Mouse (Mus musculus) embryonic facial prominence, embryonic 15.5 days (tissue): Measurements from ENCODE around the gene Cbx7. TPM values are rescaled to one million over a fixed set of nuclear protein-coding genes. Genes with fewer than 3 reads are reported as not detected.
A peak's percentile ranks its signal among the peaks of the same experiment; 100 is the strongest.
"Not testable (repeated sequence)": the region's sequence is repeated elsewhere in the genome, so short reads cannot be mapped to it uniquely, and the experiment has no call there.

ENCODE experiments used
- ATAC-seq: fragments of 200-750 bp; cut with Nextera tagmentation; 2 replicates; pipeline ENCODE4 v1.8.0; 2017; ENCODE audit warnings: low read depth, moderate TSS enrichment; ENCODE audit not compliant: insufficient number of reproducible peaks, low FRiP score, low TSS enrichment
- H3K27ac ChIP-seq: fragments of 300-500 bp; sonication (generic); replicated peaks from 2 replicates; pipeline ENCODE4 v1.5.1; 2015; ENCODE audit warnings: mild to moderate bottlenecking, inconsistent platforms
- H3K27me3 ChIP-seq: fragments of 300-500 bp; sonication (generic); 2 replicates; pipeline ENCODE4 v1.6.1; 2015; ENCODE audit warnings: inconsistent platforms
- H3K36me3 ChIP-seq: fragments of 300-500 bp; sonication (generic); 2 replicates; pipeline ENCODE4 v1.6.1; 2015; ENCODE audit warnings: mild to moderate bottlenecking, inconsistent platforms
- H3K4me1 ChIP-seq: fragments of 300-500 bp; sonication (generic); 2 replicates; pipeline ENCODE4 v1.6.1; 2015; ENCODE audit warnings: inconsistent platforms
- H3K4me2 ChIP-seq: fragments of 300-500 bp; sonication (generic); replicated peaks from 2 replicates; pipeline ENCODE4 v1.6.1; 2015; ENCODE audit warnings: mild to moderate bottlenecking, inconsistent platforms
- H3K4me3 ChIP-seq: fragments of 300-500 bp; sonication (generic); replicated peaks from 2 replicates; pipeline ENCODE4 v1.5.1; 2015; ENCODE audit warnings: mild to moderate bottlenecking, inconsistent platforms
- H3K9ac ChIP-seq: fragments of 300-500 bp; sonication (generic); 2 replicates; pipeline ENCODE4 v1.6.1; 2015; ENCODE audit warnings: inconsistent platforms
- H3K9me3 ChIP-seq: fragments of 300-500 bp; sonication (generic); replicated peaks from 2 replicates; pipeline ENCODE4 v1.6.1; 2016; ENCODE audit warnings: inconsistent platforms
- WGBS: fragments of 180-500 bp; shearing (Covaris S2); methylation state at CpG from one replicate; pipeline ENCODE4 v1.1.7; 2015; 5-methylcytosine and 5-hydroxymethylcytosine counted together
- polyA plus RNA-seq: library from polyadenylated mRNA; unstranded; fragments of >200 nt; fragmentation: Nextera tagmentation; extraction: Ambion mirVana; gene quantifications from 2 replicates; pipeline ENCODE4 v1.2.1, GENCODE M21; 2015

Cbx7 gene
- polyA plus RNA-seq, 1 experiment from 2014 or later = 4.6 TPM

GRCm38 (mm10) chr15:79946022-79946421 is 24.9 kb downstream of the Cbx7 start:
- Histone ChIP-seq H3K4me1 (peaks cover 23% of the 10 kb centered on the region), H3K9ac (no peak overlapping the region), H3K9me3 (no peaks in the 10 kb centered on the region), H3K36me3 (no peaks in the 10 kb centered on the region), H3K27ac (no peak overlapping the region), H3K27me3 (no peaks in the 10 kb centered on the region), H3K4me3 (no peak overlapping the region), H3K4me2 (no peak overlapping the region)
- ATAC-seq = 0 out of 2 replicates have a peak, but pooled peaks have one; percentile 64
- 6% methylated on average over 4 of the region's 4 CpGs for WGBS

- no peaks in the 10 kb centered on the region for H3K36me3 ChIP-seq
- H3K4me2 ChIP-seq = no peak overlapping the region
- no peaks in the 10 kb centered on the region for H3K27me3 ChIP-seq
These were observed 26.0 kb downstream of the Cbx7 start for GRCm38 (mm10) chr15:79944948-79945347.

GRCm38 (mm10) chr15:79943584-79943983 is 27.3 kb downstream of the Cbx7 start:
- Histone ChIP-seq H3K4me2 (no peak overlapping the region), H3K27ac (no peak overlapping the region), H3K4me3 (no peak overlapping the region), H3K4me1 (peaks cover 4% of the 10 kb centered on the region; the same call in 1 of the 2 replicates), H3K9ac (no peak overlapping the region), H3K9me3 (no peaks in the 10 kb centered on the region), H3K36me3 (no peaks in the 10 kb centered on the region), H3K27me3 (no peaks in the 10 kb centered on the region)
- no peak for ATAC-seq
- WGBS = 88% methylated on average over 3 of the region's 3 CpGs

More at GRCm38 (mm10) chr15:79944948-79945347, 26.0 kb downstream of the Cbx7 start:
- Histone ChIP-seq H3K27ac (no peak overlapping the region), H3K4me1 (peaks cover 12% of the 10 kb centered on the region), H3K4me3 (no peak overlapping the region), H3K9ac (no peak overlapping the region), H3K9me3 (no peaks in the 10 kb centered on the region)
- ATAC-seq = no peak
- WGBS = 79% methylated on average over 5 of the region's 5 CpGs

- H3K9me3 ChIP-seq = no peaks in the 10 kb centered on the region
- ATAC-seq = no peak
- peaks cover 4% of the 10 kb centered on the region; the same call in 1 of the 2 replicates for H3K4me1 ChIP-seq
- no peaks in the 10 kb centered on the region for H3K36me3 ChIP-seq
- no peak overlapping the region for H3K4me2 ChIP-seq
- no peak overlapping the region for H3K9ac ChIP-seq
- H3K27me3 ChIP-seq = no peaks in the 10 kb centered on the region
- no peak overlapping the region for H3K4me3 ChIP-seq
- 90% methylated on average over 6 of the region's 6 CpGs for WGBS
- H3K27ac ChIP-seq = no peak overlapping the region
These were observed 28.4 kb downstream of the Cbx7 start for GRCm38 (mm10) chr15:79942541-79942940.

GRCm38 (mm10) chr15:79940932-79941331 is 30.0 kb downstream of the Cbx7 start:
- Histone ChIP-seq H3K4me3 (no peak overlapping the region), H3K27ac (no peak overlapping the region), H3K9me3 (no peaks in the 10 kb centered on the region), H3K36me3 (no peaks in the 10 kb centered on the region), H3K4me2 (no peak overlapping the region), H3K4me1 (no peaks in the 10 kb centered on the region), H3K9ac (no peak overlapping the region), H3K27me3 (no peaks in the 10 kb centered on the region)
- 23% methylated on average over 8 of the region's 8 CpGs for WGBS
- no peak for ATAC-seq

DNA sequence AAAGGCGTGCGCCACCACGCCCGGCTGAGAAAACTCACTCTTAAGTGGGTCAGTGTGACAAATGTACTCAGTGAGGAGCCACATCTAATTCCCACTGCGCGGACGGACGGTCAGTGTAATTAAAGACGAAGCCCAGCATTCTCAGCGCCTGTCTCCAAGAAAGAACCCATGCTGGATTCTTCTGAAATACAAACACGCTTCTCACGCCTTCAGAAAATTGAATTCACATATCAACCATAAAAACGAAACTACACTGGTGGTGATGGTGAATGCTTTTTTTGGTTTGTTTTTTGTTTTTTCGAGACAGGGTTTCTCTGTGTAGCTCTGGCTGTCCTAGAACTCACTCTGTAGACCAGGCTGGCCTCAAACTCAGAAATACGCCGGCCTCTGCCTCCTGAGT is 31.0 kb downstream of the Cbx7 start:
- Histone ChIP-seq H3K4me1 (peaks cover 3% of the 10 kb centered on the region; the same call in 1 of the 2 replicates), H3K4me3 (no peak overlapping the region), H3K9ac (no peak overlapping the region), H3K27ac (no peak overlapping the region), H3K9me3 (no peaks in the 10 kb centered on the region), H3K36me3 (no peaks in the 10 kb centered on the region), H3K27me3 (no peaks in the 10 kb centered on the region), H3K4me2 (no peak overlapping the region)
- 87% methylated on average over 16 of the region's 16 CpGs for WGBS
- no peak for ATAC-seq

DNA sequence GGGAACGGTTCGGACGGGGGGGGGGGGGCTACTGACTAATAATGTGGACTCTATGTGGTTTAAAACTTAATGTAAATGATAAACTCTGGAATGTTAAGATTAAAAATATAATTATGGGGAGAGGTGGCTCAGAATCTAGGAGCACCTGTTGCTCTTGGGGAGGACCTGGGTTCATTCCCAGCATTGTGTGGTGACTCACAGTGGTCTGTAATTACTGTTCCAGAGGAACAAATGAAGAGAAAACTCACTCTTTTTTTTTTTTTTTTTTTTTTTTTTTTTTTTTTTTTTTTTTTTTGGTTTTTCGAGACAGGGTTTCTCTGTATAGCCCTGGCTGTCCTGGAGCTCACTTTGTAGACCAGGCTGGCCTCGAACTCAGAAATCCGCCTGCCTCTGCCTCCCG is 31.4 kb downstream of the Cbx7 start:
- not testable (repeated sequence) for H3K4me1 ChIP-seq, H3K4me2 ChIP-seq, H3K9ac ChIP-seq, H3K27ac ChIP-seq, ATAC-seq, H3K4me3 ChIP-seq, H3K27me3 ChIP-seq, H3K9me3 ChIP-seq, H3K36me3 ChIP-seq
- 81% methylated on average over 6 of the region's 7 CpGs for WGBS

- no peaks in the 10 kb centered on the region for H3K9me3 ChIP-seq
- H3K9ac ChIP-seq = no peak overlapping the region
- 92% methylated on average over 12 of the region's 12 CpGs for WGBS
- no peak overlapping the region for H3K27ac ChIP-seq
- peaks cover 12% of the 10 kb centered on the region for H3K4me1 ChIP-seq
- ATAC-seq = no peak
- no peak overlapping the region for H3K4me3 ChIP-seq
- no peaks in the 10 kb centered on the region for H3K36me3 ChIP-seq
- peaks cover 1% of the 10 kb centered on the region; the same call in 1 of the 2 replicates for H3K27me3 ChIP-seq
- no peak overlapping the region for H3K4me2 ChIP-seq
These were observed 31.9 kb downstream of the Cbx7 start for GRCm38 (mm10) chr15:79939020-79939419.

DNA sequence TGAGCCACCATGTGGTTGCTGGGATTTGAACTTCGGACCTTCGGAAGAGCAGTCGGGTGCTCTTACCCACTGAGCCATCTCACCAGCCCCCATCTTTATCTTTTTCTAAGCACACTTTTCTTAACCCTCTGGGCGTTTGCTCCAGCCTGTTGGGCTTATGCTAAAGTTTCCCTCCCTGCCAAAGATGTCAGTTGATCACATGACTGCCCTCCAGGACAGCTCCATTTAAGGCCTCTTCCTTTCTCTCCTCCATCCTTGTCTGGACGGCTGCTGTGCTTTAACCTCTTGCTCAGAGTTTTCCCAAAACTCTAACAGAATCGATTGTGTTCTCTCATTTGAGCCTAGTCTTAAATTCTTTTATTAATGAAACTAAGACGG is 34.6 kb downstream of the Cbx7 start:
- no peak overlapping the region for H3K9ac ChIP-seq
- no peak overlapping the region for H3K4me3 ChIP-seq
- no peaks in the 10 kb centered on the region for H3K36me3 ChIP-seq
- ATAC-seq = no peak
- peaks cover 35% of the 10 kb centered on the region for H3K4me1 ChIP-seq
- H3K9me3 ChIP-seq = no peaks in the 10 kb centered on the region
- no peak overlapping the region for H3K4me2 ChIP-seq
- no peak overlapping the region for H3K27ac ChIP-seq
- H3K27me3 ChIP-seq = peaks cover 26% of the 10 kb centered on the region
- WGBS = 72% methylated on average over 7 of the region's 7 CpGs

GRCm38 (mm10) chr15:79935654-79936373 is 35.1 kb downstream of the Cbx7 start:
- 26% methylated on average over 9 of the region's 9 CpGs for WGBS
- no peak overlapping the region for H3K27ac ChIP-seq
- H3K27me3 ChIP-seq = peaks cover 31% of the 10 kb centered on the region
- no peak for ATAC-seq
- no peaks in the 10 kb centered on the region for H3K36me3 ChIP-seq
- H3K4me2 ChIP-seq = no peak overlapping the region
- peaks cover 35% of the 10 kb centered on the region for H3K4me1 ChIP-seq
- no peaks in the 10 kb centered on the region for H3K9me3 ChIP-seq
- H3K4me3 ChIP-seq = no peak overlapping the region
- no peak overlapping the region for H3K9ac ChIP-seq

DNA sequence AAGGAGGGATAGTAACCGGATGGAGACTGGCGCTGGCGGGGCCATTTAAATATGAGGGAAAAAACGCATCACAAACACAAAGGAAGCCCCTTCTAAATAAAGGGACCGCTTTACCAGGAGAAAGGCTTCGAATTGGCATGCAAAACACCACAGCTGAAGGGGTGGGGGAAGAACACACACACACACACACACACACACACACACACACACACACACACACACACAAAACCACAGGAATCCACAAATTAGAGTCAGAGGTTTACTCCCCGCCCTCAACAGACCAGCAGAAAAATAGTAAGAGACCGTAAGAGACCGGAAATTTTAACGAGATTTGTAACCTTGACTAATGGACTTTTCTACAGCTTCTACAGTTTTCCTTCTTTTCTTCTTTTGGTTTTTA is 36.1 kb downstream of the Cbx7 start:
- Histone ChIP-seq H3K27ac (0 out of 2 replicates have a peak overlapping the region, but pooled peaks have one; percentile 22), H3K27me3 (peaks cover 31% of the 10 kb centered on the region), H3K4me1 (peaks cover 35% of the 10 kb centered on the region), H3K36me3 (no peaks in the 10 kb centered on the region), H3K9ac (no peak overlapping the region), H3K4me3 (no peak overlapping the region), H3K9me3 (no peaks in the 10 kb centered on the region), H3K4me2 (peak overlapping the region; percentile 91)
- WGBS = 1% methylated on average over 10 of the region's 10 CpGs
- ATAC-seq = no peak
